Mouse (Mus musculus): ENCODE results near the gene Large2. TPM values are rescaled to one million over a fixed set of nuclear protein-coding genes. Genes with fewer than 3 reads are reported as not detected.

Gene Large2
- polyA plus RNA-seq (2012; ENCODE audit: low replicate concordance) = 0.06 and 0.30 TPM in 2 replicates

GRCm38 (mm10) chr2:92374514-92374913 lies at the start of gene Large2, which contains the start of gene Pex16:
Gene Large2 (minus strand): TSS chr2:92374869.
Gene Pex16 (plus strand): TSS chr2:92374676.

GRCm38 (mm10) chr2:92401091-92401561 lies 26.5 kb upstream of the Large2 start, which contains the start of gene Mapk8ip1:
Gene Mapk8ip1 (minus strand): TSS chr2:92401263.

GRCm38 (mm10) chr2:92381901-92382588 lies 7.4 kb upstream of the Large2 start, which contains the start of gene 1700029I15Rik:
Gene 1700029I15Rik (plus strand): TSS chr2:92382538.

Other genes with a start within 250 kb of the Large2 start
- gene Pex16, start 193 bp downstream of the Large2 start, polyA plus RNA-seq (2012; ENCODE audit: low replicate concordance) = 27.7 and 35.9 TPM in 2 replicates
- 3.8 and 4.1 TPM in 2 replicates for gene 1700029I15Rik, start 7.7 kb upstream of the Large2 start, polyA plus RNA-seq (2012; ENCODE audit: low replicate concordance)
- gene Mapk8ip1, start 26.4 kb upstream of the Large2 start, polyA plus RNA-seq (2012; ENCODE audit: low replicate concordance) = 0.63 and 0.87 TPM in 2 replicates
- gene Cry2, start 59.2 kb upstream of the Large2 start, polyA plus RNA-seq (2012; ENCODE audit: low replicate concordance) = 6.1 and 7.3 TPM in 2 replicates
- gene Slc35c1, start 85.7 kb upstream of the Large2 start, polyA plus RNA-seq (2012; ENCODE audit: low replicate concordance) = 9.1 and 28.4 TPM in 2 replicates
- 2.7 and 3.7 TPM in 2 replicates for gene Chst1, start 224.8 kb upstream of the Large2 start, polyA plus RNA-seq (2012; ENCODE audit: low replicate concordance)

Data from leukemia stem cell, adult 10-12 weeks (primary cell).